Mouse (Mus musculus): ENCODE data around the gene Sh2d2a. TPM values are rescaled to one million over a fixed set of nuclear protein-coding genes. Genes with fewer than 3 reads are reported as not detected.

Gene Sh2d2a
- total and polyA plus RNA-seq, 3 experiments: not detected

DNA sequence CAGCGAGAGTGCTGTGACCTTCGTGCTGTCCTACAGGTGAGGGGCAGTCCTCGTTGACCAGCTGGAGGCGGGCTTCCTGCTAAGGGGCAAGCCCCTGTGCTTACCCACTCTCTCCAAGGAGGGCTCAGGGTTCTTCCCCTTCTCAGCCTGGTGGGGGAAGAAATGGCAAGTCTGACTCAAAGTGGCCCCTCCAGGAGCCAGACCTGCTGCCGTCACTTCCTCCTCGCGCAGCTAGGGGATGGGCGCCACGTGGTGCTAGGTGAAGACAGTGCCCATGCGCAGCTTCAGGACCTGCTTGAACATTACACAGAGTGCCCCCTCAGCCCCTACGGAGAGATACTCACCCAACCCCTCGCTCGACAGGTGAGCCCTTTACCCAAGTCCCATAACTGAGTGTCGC is 2.6 kb downstream of the Sh2d2a start:
- peaks cover 2 to 6% of the 10 kb centered on the region in 2 experiments; a peak in 1 of 4 replicates for H3K27me3 ChIP-seq (ENCODE audit: control insufficient read depth in 1 of 2, insufficient read depth in 2 of 2, low read length in 2 of 2)

GRCm38 (mm10) chr3:87854795-87855568 is 8.4 kb downstream of the Sh2d2a start:
- Histone ChIP-seq H3K9me3 (replicated peaks; ENCODE audit: insufficient read depth, low read length) (no peaks in the 10 kb centered on the region), H3K27me3 (ENCODE audit: control insufficient read depth in 1 of 2, insufficient read depth in 2 of 2, low read length in 2 of 2) (no peaks in the 10 kb centered on the region), H3K9ac (ENCODE audit: control insufficient read depth, low read depth, low read length, poor library complexity, severe bottlenecking) (no peak overlapping the region), H3K4me3 (ENCODE audit: control insufficient read depth in 1 of 2, insufficient read depth in 1 of 2, low read depth in 2 of 2, low read length in 2 of 2) (no peak overlapping the region), H3K36me3 (ENCODE audit: control insufficient read depth in 1 of 2, insufficient read depth in 2 of 2, low read length in 2 of 2) (peaks cover 0 to 6% of the 10 kb centered on the region in 2 experiments; a peak in 1 of 4 replicates), H3K79me2 (ENCODE audit: control insufficient read depth, insufficient read depth, low read length, poor library complexity) (no peaks in the 10 kb centered on the region), H3K4me1 (ENCODE audit: control insufficient read depth in 1 of 2, insufficient read depth in 2 of 2, low read length in 2 of 2) (no peaks in the 10 kb centered on the region), H3K27ac (ENCODE audit: control insufficient read depth, low read depth, low read length) (no peak overlapping the region)
- DNase-seq (ENCODE audit: low read depth, low spot score): no peak
- TF ChIP-seq UBTF (IDR thresholded peaks at IDR 0.05; ENCODE audit: borderline replicate concordance, insufficient read depth, low read depth, low read length): no peak
- no peak for TF ChIP-seq POLR2AphosphoS2 (IDR thresholded peaks at IDR 0.05; ENCODE audit: low read length)
- no peak for TF ChIP-seq ZKSCAN1 (IDR thresholded peaks at IDR 0.05; ENCODE audit: low read depth, low read length)
- no peak for TF ChIP-seq MAFK (IDR thresholded peaks at IDR 0.05; ENCODE audit: borderline replicate concordance, low read depth, low read length)

More for the DNA sequence above, 2.6 kb downstream of the Sh2d2a start:
- TF ChIP-seq ZKSCAN1 (IDR thresholded peaks at IDR 0.05; ENCODE audit: low read depth, low read length): no peak
- TF ChIP-seq ZMIZ1 (IDR thresholded peaks at IDR 0.05; ENCODE audit: low read depth, low read length): no peak
- TF ChIP-seq SIN3A (IDR thresholded peaks at IDR 0.05; ENCODE audit: low read length): no peak
- TF ChIP-seq EP300 (IDR thresholded peaks at IDR 0.05; ENCODE audit: low read depth in 1 of 2, low read length in 2 of 2): no peak
- TF ChIP-seq UBTF (IDR thresholded peaks at IDR 0.05; ENCODE audit: borderline replicate concordance, insufficient read depth, low read depth, low read length): no peak
- no peak for TF ChIP-seq ELF1 (IDR thresholded peaks at IDR 0.05; ENCODE audit: low read depth, low read length)
- no peak for TF ChIP-seq ZC3H11A (IDR thresholded peaks at IDR 0.05; ENCODE audit: low read depth, low read length)
- TF ChIP-seq USF1 (IDR thresholded peaks at IDR 0.05; ENCODE audit: low read depth, low read length): no peak
- TF ChIP-seq MXI1 (IDR thresholded peaks at IDR 0.05; ENCODE audit: low read depth, low read length): no peak
- no peak for TF ChIP-seq HCFC1 (IDR thresholded peaks at IDR 0.05; ENCODE audit: low read depth, low read length)
- no peak for TF ChIP-seq MEF2A (IDR thresholded peaks at IDR 0.05; ENCODE audit: extremely low read depth, insufficient replicate concordance, low read depth, low read length, poor library complexity, severe bottlenecking)
- H3K4me3 ChIP-seq (ENCODE audit: control insufficient read depth in 1 of 2, insufficient read depth in 1 of 2, low read depth in 2 of 2, low read length in 2 of 2): no peak overlapping the region
- H3K36me3 ChIP-seq (ENCODE audit: control insufficient read depth in 1 of 2, insufficient read depth in 2 of 2, low read length in 2 of 2): no peaks in the 10 kb centered on the region
- H3K79me2 ChIP-seq (ENCODE audit: control insufficient read depth, insufficient read depth, low read length, poor library complexity): no peaks in the 10 kb centered on the region
- H3K9me3 ChIP-seq (replicated peaks; ENCODE audit: insufficient read depth, low read length): no peaks in the 10 kb centered on the region
- no peak for DNase-seq (ENCODE audit: low read depth, low spot score)
- no peak overlapping the region for H3K9ac ChIP-seq (ENCODE audit: control insufficient read depth, low read depth, low read length, poor library complexity, severe bottlenecking)
- H3K27ac ChIP-seq (ENCODE audit: control insufficient read depth, low read depth, low read length): no peak overlapping the region
- no peaks in the 10 kb centered on the region for H3K4me1 ChIP-seq (ENCODE audit: control insufficient read depth in 1 of 2, insufficient read depth in 2 of 2, low read length in 2 of 2)

All from MEL (cell line).